8 mouse cellular contexts compared by ENCODE assay signal in the genomic region with DNA sequence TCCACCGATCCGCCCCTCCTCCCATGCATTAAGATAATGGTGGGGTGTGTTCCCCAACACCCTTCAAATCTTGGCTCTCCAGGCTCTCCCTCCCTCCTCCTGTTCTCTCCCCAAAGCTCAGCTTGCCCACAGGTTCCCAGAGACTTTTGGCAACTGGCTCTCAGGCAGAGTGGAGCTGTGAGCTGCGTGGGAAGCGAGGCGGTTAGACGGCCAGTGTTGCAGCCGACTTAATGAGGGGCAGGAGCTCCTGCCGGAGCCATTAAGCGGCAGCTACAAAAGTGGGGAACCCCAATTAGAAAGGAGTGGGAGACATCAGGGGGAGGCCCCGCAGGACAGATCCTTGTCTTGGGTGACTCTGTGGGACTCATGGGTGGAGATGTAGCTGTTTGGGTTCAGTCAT.
DNase-seq lines count a peak whose midpoint lies in the region; ATAC-seq lines count a peak whose summit lies in the region.

No protein-coding gene starts in this region.

- intact Hi-C loops in left cerebral cortex, postnatal 14 days (cut with DNase I) = no loop called here

- peak; percentile 38 for DNase-seq in embryo, embryonic 10.5 days (ENCODE audit: low spot score)
- DNase-seq in embryo, embryonic 10 days (ENCODE audit: low spot score) = no peak
- DNase-seq in lung, postnatal 25 days (ENCODE audit: low spot score) = no peak
- DNase-seq in left cerebral cortex, postnatal 14 days (ENCODE audit: low spot score in 2 of 2) = peak; percentile 20 to 35
- DNase-seq in yolk sac, embryonic 10.5 days (ENCODE audit: low spot score) = no peak

- H3K4me2 ChIP-seq in lung, embryonic 16.5 days (ENCODE audit: low read depth, low read length) = peak overlapping the region; percentile 43
- peak overlapping the region; percentile 43 for H3K4me2 ChIP-seq in neural tube, embryonic 15.5 days

- 16% methylated on average over 10 of the region's 10 CpGs for WGBS in lung, embryonic 16.5 days
- WGBS in neural tube, embryonic 15.5 days = 5% methylated on average over 10 of the region's 10 CpGs

- peaks cover 28% of the 10 kb centered on the region for H3K4me1 ChIP-seq in lung, embryonic 16.5 days (replicated peaks; ENCODE audit: control insufficient read depth, insufficient read depth, low read length)
- H3K4me1 ChIP-seq in neural tube, embryonic 15.5 days = peaks cover 18% of the 10 kb centered on the region

- no peaks in the 10 kb centered on the region for H3K27me3 ChIP-seq in lung, embryonic 16.5 days (ENCODE audit: control insufficient read depth, insufficient read depth, low read depth, low read length)
- H3K27me3 ChIP-seq in neural tube, embryonic 15.5 days (replicated peaks) = peaks cover 5% of the 10 kb centered on the region; the same call in 1 of the 2 replicates

- no peak for ATAC-seq in lung, embryonic 16.5 days (ENCODE audit: low read depth)
- ATAC-seq in neural tube, embryonic 15.5 days (ENCODE audit: low FRiP score) = peak; percentile 55; the same call in 1 of the 2 replicates
- ATAC-seq in megakaryocyte progenitor cell, adult 5-6 weeks (replicated peaks; ENCODE audit: poor library complexity) = no peak

- H3K36me3 ChIP-seq in lung, embryonic 16.5 days (ENCODE audit: control insufficient read depth, insufficient read depth, low read length) = no peaks in the 10 kb centered on the region
- no peaks in the 10 kb centered on the region for H3K36me3 ChIP-seq in neural tube, embryonic 15.5 days

- H3K9ac ChIP-seq in lung, embryonic 16.5 days (ENCODE audit: low read length) = 0 out of 2 replicates have a peak overlapping the region, but pooled peaks have one; percentile 34
- no peak overlapping the region for H3K9ac ChIP-seq in neural tube, embryonic 15.5 days (replicated peaks)

- H3K9me3 ChIP-seq in lung, embryonic 16.5 days (ENCODE audit: control insufficient read depth, low read length) = no peaks in the 10 kb centered on the region
- H3K9me3 ChIP-seq in neural tube, embryonic 15.5 days (replicated peaks) = no peaks in the 10 kb centered on the region

- peak overlapping the region; percentile 64 for H3K27ac ChIP-seq in lung, embryonic 16.5 days (ENCODE audit: low read length)
- H3K27ac ChIP-seq in neural tube, embryonic 15.5 days (replicated peaks) = no peak overlapping the region

- H3K4me3 ChIP-seq in lung, embryonic 16.5 days (ENCODE audit: low read length) = no peak overlapping the region; the same call in 1 of the 2 replicates
- H3K4me3 ChIP-seq in neural tube, embryonic 15.5 days (replicated peaks) = peak overlapping the region; percentile 10

Comparison
In these comparisons a context has a peak if more than half of its experiments do, and no peak if none do; other contexts are left out.
1. DNase-seq: peak in embryo, embryonic 10.5 days (single experiment) and left cerebral cortex, postnatal 14 days (2 of 2); none in embryo, embryonic 10 days (single experiment), lung, postnatal 25 days (single experiment) and yolk sac, embryonic 10.5 days (single experiment).